Mouse (Mus musculus) olfactory bulb, adult 2 months (tissue): ENCODE data around the gene Ccnjl. TPM values are rescaled to one million over a fixed set of nuclear protein-coding genes. Genes with fewer than 3 reads are reported as not detected.

Source experiments
- H3K27ac ChIP-seq: fragments of 200-500 bp; 2 replicates; pipeline ENCODE4 v1.5.1; 2012; ENCODE audit warnings: low read depth, low read length; ENCODE audit not compliant: insufficient read depth
- H3K4me1 ChIP-seq: fragments of 200-500 bp; 2 replicates; pipeline ENCODE4 v1.6.1; 2012; ENCODE audit warnings: low read length; ENCODE audit not compliant: control insufficient read depth, insufficient read depth
- H3K4me3 ChIP-seq: fragments of 200-500 bp; 2 replicates; pipeline ENCODE4 v1.5.1; 2012; ENCODE audit warnings: mild to moderate bottlenecking, low read depth, low read length, moderate library complexity; ENCODE audit not compliant: insufficient read depth
- CTCF ChIP-seq: fragments of 200-500 bp; IDR thresholded peaks from 2 replicates; pipeline ENCODE4 v1.5.1; 2012; ENCODE audit warnings: low read depth, mild to moderate bottlenecking, low read length, moderate library complexity; ENCODE audit not compliant: insufficient read depth
- POLR2A ChIP-seq: fragments of 200-500 bp; IDR thresholded peaks from 2 replicates; pipeline ENCODE4 v1.6.1; 2012; ENCODE audit warnings: mild to moderate bottlenecking, low read depth, low read length, moderate library complexity; ENCODE audit not compliant: insufficient read depth
- whole genome bisulfite sequencing: fragments of 180-500 bp; shearing (Covaris S2); methylation state at CpG from one replicate; pipeline ENCODE4 v1.1.7; 2018; 5-methylcytosine and 5-hydroxymethylcytosine counted together
- polyA plus RNA-seq: library from polyadenylated mRNA; stranded (reverse); fragments of >200 nt; gene quantifications from 2 replicates; pipeline ENCODE4 v1.2.4, GENCODE M21; 2012; ENCODE audit warnings: low replicate concordance; ENCODE audit not compliant: missing spikeins, insufficient read depth, insufficient read length

The Ccnjl gene
- polyA plus RNA-seq, 1 experiment, result not detected

DNA sequence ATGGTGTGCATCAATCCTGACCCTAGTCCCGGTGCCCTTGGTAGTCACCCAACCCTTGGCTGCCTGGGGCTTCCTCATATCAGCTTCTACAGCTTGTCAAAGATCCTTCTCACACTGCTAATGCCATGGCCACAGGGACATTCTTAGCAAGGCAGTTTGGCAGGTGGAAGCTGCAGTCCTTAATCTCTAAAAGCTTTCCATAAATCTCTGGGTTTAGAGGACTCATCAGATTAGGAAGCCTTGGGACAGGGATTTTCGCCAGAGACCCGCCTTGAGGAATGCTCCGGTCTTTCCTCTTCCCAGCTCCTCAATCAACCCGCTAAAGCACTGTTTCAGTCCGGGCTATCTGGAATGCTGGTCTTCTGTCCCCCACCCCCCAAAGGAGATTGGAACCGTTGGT lies 16.2 kb downstream of the Ccnjl start:
- TF ChIP-seq POLR2A, result no peak
- TF ChIP-seq CTCF, result no peak
- no peak overlapping the region for H3K4me3 ChIP-seq
- 93% methylated on average over 7 of the region's 7 CpGs for WGBS

DNA sequence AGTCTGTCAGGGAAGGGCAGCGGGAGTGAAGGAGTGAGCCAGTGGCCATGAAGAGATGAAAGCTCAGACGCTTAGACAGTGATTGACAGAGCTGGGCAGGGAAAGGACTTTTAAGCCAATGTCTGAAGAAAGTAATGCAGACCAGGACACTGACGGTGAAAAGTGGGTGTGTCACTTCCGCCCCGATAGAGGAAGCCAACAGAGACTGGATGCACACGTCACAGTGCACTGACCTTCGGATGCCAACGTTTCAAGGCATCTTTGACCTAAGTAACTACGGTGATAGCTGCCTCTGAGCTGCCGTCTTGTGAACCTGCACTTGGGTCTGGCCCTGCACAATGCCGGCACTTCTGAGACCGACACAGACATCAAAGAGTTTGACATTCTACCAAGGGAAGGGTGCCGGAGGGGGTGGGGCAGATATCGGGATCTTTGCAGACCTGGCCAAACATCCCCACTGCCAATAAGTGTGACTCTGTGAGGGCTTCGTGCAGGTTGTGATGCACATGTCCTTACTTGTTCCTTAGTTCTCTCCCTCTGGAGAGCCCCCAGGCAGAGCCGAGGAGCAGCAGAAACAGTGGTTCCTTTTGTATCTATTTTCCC lies 17.4 kb downstream of the Ccnjl start:
- H3K27ac ChIP-seq, result no peak overlapping the region
- no peak for TF ChIP-seq CTCF
- no peak for TF ChIP-seq POLR2A
- 53% methylated on average over 16 of the region's 16 CpGs for WGBS
- no peak overlapping the region for H3K4me3 ChIP-seq
- H3K4me1 ChIP-seq, result peaks cover 6% of the 10 kb centered on the region; the same call in 1 of the 2 replicates

More for the DNA sequence above, 16.2 kb downstream of the Ccnjl start:
- no peak overlapping the region for H3K27ac ChIP-seq
- peaks cover 6% of the 10 kb centered on the region; the same call in 1 of the 2 replicates for H3K4me1 ChIP-seq

- Histone ChIP-seq H3K27ac (no peak overlapping the region), H3K4me1 (peaks cover 6% of the 10 kb centered on the region; the same call in 1 of the 2 replicates), H3K4me3 (no peak overlapping the region)
- 78% methylated on average over 4 of the region's 4 CpGs for WGBS
- TF ChIP-seq CTCF (no peak), POLR2A (no peak)
Measured at GRCm38 (mm10) chr11:43546678-43547077, 18.1 kb downstream of the Ccnjl start.

GRCm38 (mm10) chr11:43548148-43548547 lies 19.6 kb downstream of the Ccnjl start:
- H3K4me3 ChIP-seq, result no peak overlapping the region
- 64% methylated on average over 7 of the region's 7 CpGs for WGBS
- TF ChIP-seq CTCF (peak; percentile 26; the same call in 1 of the 2 replicates), POLR2A (no peak)
- H3K4me1 ChIP-seq, result peaks cover 6% of the 10 kb centered on the region; the same call in 1 of the 2 replicates
- no peak overlapping the region for H3K27ac ChIP-seq

DNA sequence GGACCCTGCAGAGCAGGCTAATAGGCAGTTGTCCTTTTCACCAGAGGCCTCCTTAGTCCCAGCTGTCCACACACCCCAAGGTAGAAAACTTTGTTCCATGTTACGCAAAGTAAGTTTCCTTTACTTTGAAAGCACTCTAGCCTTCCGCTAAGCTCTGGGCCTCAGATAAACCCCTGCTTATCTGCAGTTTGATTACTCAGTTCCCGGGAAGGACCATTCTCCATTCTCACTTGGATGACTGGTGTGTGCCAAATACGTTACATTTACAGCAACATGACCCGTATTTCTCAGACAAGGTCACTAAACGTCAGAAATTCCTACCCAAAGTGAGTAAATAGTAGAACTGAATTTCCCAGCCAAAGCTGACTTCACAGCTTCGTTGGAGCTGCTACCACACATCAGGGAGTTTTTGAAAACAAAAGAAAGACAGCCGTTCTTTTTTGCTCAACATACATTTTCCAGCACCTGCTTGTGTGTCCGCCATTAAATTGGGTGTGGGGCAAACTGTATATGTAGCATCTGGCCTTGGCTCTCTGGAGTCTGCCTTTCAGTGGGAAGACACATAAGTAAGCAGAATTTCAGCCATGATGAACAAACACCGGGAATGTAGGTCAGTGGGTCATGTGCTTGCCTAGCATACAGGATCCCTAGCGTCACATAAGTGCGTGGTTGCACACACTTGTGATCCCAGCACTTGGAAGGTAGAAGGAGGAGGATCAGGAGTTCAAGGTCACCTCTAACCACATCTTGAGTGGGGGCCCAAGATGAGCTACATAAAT lies 20.3 kb downstream of the Ccnjl start:
- Histone ChIP-seq H3K4me1 (peaks cover 6% of the 10 kb centered on the region; the same call in 1 of the 2 replicates), H3K4me3 (no peak overlapping the region), H3K27ac (no peak overlapping the region)
- TF ChIP-seq POLR2A (no peak), CTCF (no peak)
- WGBS, result 71% methylated on average over 12 of the region's 12 CpGs

GRCm38 (mm10) chr11:43549701-43550100 lies 21.1 kb downstream of the Ccnjl start:
- no peak overlapping the region for H3K4me3 ChIP-seq
- 50% methylated on average over 11 of the region's 11 CpGs for WGBS
- TF ChIP-seq POLR2A, result no peak
- TF ChIP-seq CTCF, result no peak
- H3K4me1 ChIP-seq, result peaks cover 6% of the 10 kb centered on the region; the same call in 1 of the 2 replicates
- no peak overlapping the region for H3K27ac ChIP-seq

DNA sequence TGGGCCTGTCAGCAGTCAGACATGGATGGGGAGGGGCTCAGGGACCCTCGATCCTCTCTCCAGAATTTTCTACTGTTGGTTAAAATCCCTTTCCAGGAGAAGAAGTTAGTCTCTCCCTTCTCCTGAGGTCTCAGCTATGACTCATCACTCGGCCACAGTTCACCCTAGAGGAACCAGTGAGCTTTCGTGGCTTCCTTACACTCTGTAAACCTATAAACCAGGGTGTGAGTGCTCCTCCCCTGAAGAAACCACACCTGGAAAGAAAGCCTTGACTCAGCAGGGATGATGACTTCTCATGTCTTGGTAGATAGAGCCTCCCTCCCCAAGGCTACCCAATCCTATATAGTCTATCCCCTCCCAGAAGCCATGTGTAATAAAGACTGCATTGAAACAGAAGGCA lies 23.2 kb downstream of the Ccnjl start:
- WGBS, result 93% methylated on average over 3 of the region's 3 CpGs
- H3K4me3 ChIP-seq, result no peak overlapping the region
- H3K4me1 ChIP-seq, result peaks cover 6% of the 10 kb centered on the region; the same call in 1 of the 2 replicates
- H3K27ac ChIP-seq, result no peak overlapping the region
- TF ChIP-seq CTCF, result no peak
- no peak for TF ChIP-seq POLR2A

- TF ChIP-seq POLR2A (no peak), CTCF (no peak)
- H3K27ac ChIP-seq, result no peak overlapping the region
- H3K4me3 ChIP-seq, result no peak overlapping the region
- WGBS, result 94% methylated on average over 6 of the region's 6 CpGs
- H3K4me1 ChIP-seq, result peaks cover 6% of the 10 kb centered on the region; the same call in 1 of the 2 replicates
Measured at GRCm38 (mm10) chr11:43552675-43553074, 24.1 kb downstream of the Ccnjl start.

DNA sequence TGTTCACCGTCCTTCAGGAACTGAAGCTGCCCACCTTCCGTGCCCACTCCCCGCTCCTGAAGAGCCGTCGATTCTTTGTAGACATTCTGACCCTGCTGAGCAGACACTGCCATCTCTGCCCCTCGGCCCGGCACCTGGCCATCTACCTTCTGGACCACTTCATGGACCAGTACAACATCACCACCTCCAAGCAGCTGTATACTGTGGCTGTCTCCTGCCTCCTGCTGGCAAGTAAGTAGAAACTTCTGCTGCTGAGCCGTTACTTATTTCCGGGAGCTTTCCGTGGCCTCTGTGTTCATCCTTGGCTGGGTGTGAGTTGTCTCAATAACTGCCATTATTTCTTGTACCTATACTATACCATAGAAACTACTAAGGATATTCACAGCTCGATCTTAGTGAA lies 28.0 kb downstream of the Ccnjl start:
- TF ChIP-seq CTCF (no peak), POLR2A (no peak)
- WGBS, result 91% methylated on average over 11 of the region's 11 CpGs
- Histone ChIP-seq H3K27ac (no peak overlapping the region), H3K4me3 (no peak overlapping the region), H3K4me1 (no peaks in the 10 kb centered on the region)
